Mouse (Mus musculus) gastrocnemius, adult 2 months (tissue): ENCODE measurements around the gene Trub1. TPM values are rescaled to one million over a fixed set of nuclear protein-coding genes. Genes with fewer than 3 reads are reported as not detected.

Experiments used
- DNase-seq: peaks from one replicate; pipeline ENCODE4 v3.0.0; 2022
- H3K27ac ChIP-seq: fragments of 200-600 bp; 2 replicates; pipeline ENCODE4 v1.8.1; 2022; ENCODE audit warnings: mild to moderate bottlenecking
- H3K4me3 ChIP-seq: fragments of 200-600 bp; 2 replicates; pipeline ENCODE4 v1.8.1; 2022; ENCODE audit warnings: mild to moderate bottlenecking, moderate library complexity
- CTCF ChIP-seq: fragments of 200-600 bp; IDR thresholded peaks from 2 replicates; pipeline ENCODE4 v1.8.1; 2022; ENCODE audit warnings: antibody characterized with exemption, mild to moderate bottlenecking, moderate library complexity
- intact Hi-C: fragments of 180-260 bp; cut with DNase I; formaldehyde crosslinking; loops from one replicate; pipeline ENCODE4 v1.15.1; 2025
- total RNA-seq, 2 experiments: library from RNA; stranded (reverse); gene quantifications; 2 replicates each; pipeline ENCODE4 v1.2.3; 2021

Gene Trub1
- total RNA-seq, 2 experiments from 2014 or later = 3.8 to 6.9 TPM

GRCm38 (mm10) chr19:57482815-57483214, 30.1 kb downstream of the Trub1 start:
- peak; percentile 70 for TF ChIP-seq CTCF
- intact Hi-C loops = loop anchor here (2.0 kb wide), 1 partner anchor 160 kb away; no protein-coding TSS in a partner anchor
- Histone ChIP-seq H3K27ac (no peak overlapping the region), H3K4me3 (no peak overlapping the region)
- DNase-seq = peak; percentile 62

- TF ChIP-seq CTCF = no peak
- no peak for DNase-seq
- Histone ChIP-seq H3K27ac (no peak overlapping the region), H3K4me3 (no peak overlapping the region)
- intact Hi-C loops = no loop called here
Measured at GRCm38 (mm10) chr19:57487051-57487658, 34.4 kb downstream of the Trub1 start.

GRCm38 (mm10) chr19:57489527-57489926, 36.8 kb downstream of the Trub1 start:
- no peak for DNase-seq
- Histone ChIP-seq H3K4me3 (no peak overlapping the region), H3K27ac (no peak overlapping the region)
- intact Hi-C loops = no loop called here
- TF ChIP-seq CTCF = no peak

- H3K27ac ChIP-seq = no peak overlapping the region
- H3K4me3 ChIP-seq = no peak overlapping the region
- no peak for TF ChIP-seq CTCF
- DNase-seq = peak; percentile 44
- intact Hi-C loops = no loop called here
Measured at GRCm38 (mm10) chr19:57491030-57491429, 38.3 kb downstream of the Trub1 start.

GRCm38 (mm10) chr19:57494020-57494419, 41.3 kb downstream of the Trub1 start:
- H3K27ac ChIP-seq = no peak overlapping the region
- H3K4me3 ChIP-seq = no peak overlapping the region
- TF ChIP-seq CTCF = no peak
- no peak for DNase-seq
- intact Hi-C loops = no loop called here

GRCm38 (mm10) chr19:57498110-57498743, 45.5 kb downstream of the Trub1 start:
- TF ChIP-seq CTCF = no peak
- intact Hi-C loops = no loop called here
- Histone ChIP-seq H3K27ac (no peak overlapping the region), H3K4me3 (no peak overlapping the region)
- DNase-seq = no peak

- TF ChIP-seq CTCF = no peak
- intact Hi-C loops = no loop called here
- Histone ChIP-seq H3K27ac (no peak overlapping the region), H3K4me3 (no peak overlapping the region)
- DNase-seq = no peak
Measured at GRCm38 (mm10) chr19:57498884-57499410, 46.2 kb downstream of the Trub1 start.

- Histone ChIP-seq H3K4me3 (no peak overlapping the region), H3K27ac (no peak overlapping the region)
- DNase-seq = no peak
- TF ChIP-seq CTCF = no peak
- intact Hi-C loops = no loop called here
Measured at GRCm38 (mm10) chr19:57500254-57500653, 47.5 kb downstream of the Trub1 start.

GRCm38 (mm10) chr19:57503144-57503543, 50.4 kb downstream of the Trub1 start:
- no peak overlapping the region for H3K27ac ChIP-seq
- intact Hi-C loops = no loop called here
- TF ChIP-seq CTCF = no peak
- no peak for DNase-seq
- no peak overlapping the region for H3K4me3 ChIP-seq

GRCm38 (mm10) chr19:57505048-57505932, 52.6 kb downstream of the Trub1 start:
- DNase-seq = no peak
- TF ChIP-seq CTCF = no peak
- intact Hi-C loops = no loop called here
- H3K4me3 ChIP-seq = no peak overlapping the region
- no peak overlapping the region for H3K27ac ChIP-seq

GRCm38 (mm10) chr19:57506591-57506990, 53.9 kb downstream of the Trub1 start:
- no peak overlapping the region for H3K4me3 ChIP-seq
- DNase-seq = no peak
- intact Hi-C loops = no loop called here
- no peak overlapping the region for H3K27ac ChIP-seq
- no peak for TF ChIP-seq CTCF

- no peak for TF ChIP-seq CTCF
- intact Hi-C loops = no loop called here
- Histone ChIP-seq H3K27ac (no peak overlapping the region), H3K4me3 (no peak overlapping the region)
- no peak for DNase-seq
Measured at GRCm38 (mm10) chr19:57508261-57508788, 55.6 kb downstream of the Trub1 start.

- Histone ChIP-seq H3K4me3 (no peak overlapping the region), H3K27ac (no peak overlapping the region)
- no peak for TF ChIP-seq CTCF
- no peak for DNase-seq
- intact Hi-C loops = no loop called here
Measured at GRCm38 (mm10) chr19:57509758-57510319, 57.1 kb downstream of the Trub1 start.
